In genomic region chr9:72275979-72276500, GRCm38 (mm10) we compare ENCODE assay signal across 8 mouse cellular contexts. TPM values are rescaled to one million over a fixed set of nuclear protein-coding genes. Genes with fewer than 3 reads are reported as not detected.
DNase-seq lines count a peak whose midpoint lies in the region; ATAC-seq and TF ChIP-seq lines count a peak whose summit lies in the region.

No protein-coding gene starts in this region.

- no peak for TF ChIP-seq POLR2A in myocyte (IDR thresholded peaks at IDR 0.05; ENCODE audit: insufficient read length, low read depth)

- H3K27ac ChIP-seq in embryonic facial prominence, embryonic 15.5 days (replicated peaks), result peak overlapping the region; percentile 95
- no peak overlapping the region for H3K27ac ChIP-seq in intestine, postnatal 0 days (ENCODE audit: low read depth, low read length)

- H3K9me3 ChIP-seq in embryonic facial prominence, embryonic 15.5 days (replicated peaks), result 0 out of 2 replicates have a peak, but pooled peaks cover 5% of the 10 kb centered on the region
- H3K9me3 ChIP-seq in intestine, postnatal 0 days (ENCODE audit: control insufficient read depth), result no peaks in the 10 kb centered on the region

- no peak for ATAC-seq in embryonic facial prominence, embryonic 15.5 days (ENCODE audit: insufficient number of reproducible peaks, low FRiP score, low TSS enrichment, low read depth)
- ATAC-seq in intestine, postnatal 0 days, result no peak
- ATAC-seq in inflammation-experienced regulatory T-cells, adult 6 months, result no peak

- no peaks in the 10 kb centered on the region for H3K27me3 ChIP-seq in embryonic facial prominence, embryonic 15.5 days
- H3K27me3 ChIP-seq in intestine, postnatal 0 days (replicated peaks; ENCODE audit: control insufficient read depth, insufficient read depth, low read length), result no peaks in the 10 kb centered on the region
- no peaks in the 10 kb centered on the region for H3K27me3 ChIP-seq in myocyte (ENCODE audit: control insufficient read depth, insufficient read depth, insufficient read length)

- peaks cover 11% of the 10 kb centered on the region for H3K4me1 ChIP-seq in embryonic facial prominence, embryonic 15.5 days
- H3K4me1 ChIP-seq in intestine, postnatal 0 days (replicated peaks; ENCODE audit: control insufficient read depth, insufficient read depth, low read length), result no peaks in the 10 kb centered on the region; the same call in 1 of the 2 replicates

- DNase-seq in kidney, adult 9 months, result peak; percentile 27
- DNase-seq in kidney, postnatal 25 days, result no peak
- peak; percentile 19 for DNase-seq in Muller cell, postnatal 12 days (ENCODE audit: inconsistent ontology term)
- DNase-seq in gastrocnemius, postnatal 25 days, result no peak

- no peak for TF ChIP-seq CTCF in intestine, postnatal 0 days (IDR thresholded peaks at IDR 0.05; ENCODE audit: low read depth)

- H3K4me2 ChIP-seq in embryonic facial prominence, embryonic 15.5 days (replicated peaks), result peak overlapping the region; percentile 73
- H3K4me2 ChIP-seq in intestine, postnatal 0 days (replicated peaks; ENCODE audit: low read depth), result peak overlapping the region; percentile 77
- H3K4me2 ChIP-seq in myocyte (ENCODE audit: low read depth), result peak overlapping the region; percentile 91

- H3K4me3 ChIP-seq in embryonic facial prominence, embryonic 15.5 days (replicated peaks), result peak overlapping the region; percentile 57
- H3K4me3 ChIP-seq in intestine, postnatal 0 days (ENCODE audit: low read depth, low read length), result peak overlapping the region; percentile 69
- peak overlapping the region; percentile 76 for H3K4me3 ChIP-seq in myocyte

- peak overlapping the region; percentile 97 for H3ac ChIP-seq in myocyte (ENCODE audit: control insufficient read depth, insufficient read length)

- H3K36me3 ChIP-seq in embryonic facial prominence, embryonic 15.5 days, result no peaks in the 10 kb centered on the region
- no peaks in the 10 kb centered on the region for H3K36me3 ChIP-seq in intestine, postnatal 0 days (ENCODE audit: control insufficient read depth, insufficient read depth)
- no peaks in the 10 kb centered on the region for H3K36me3 ChIP-seq in myocyte (ENCODE audit: control insufficient read depth, insufficient read depth)

- H3K79me2 ChIP-seq in myocyte (ENCODE audit: control insufficient read depth, insufficient read depth), result peaks cover 59% of the 10 kb centered on the region

- peak overlapping the region; percentile 84 for H3K9ac ChIP-seq in embryonic facial prominence, embryonic 15.5 days
- H3K9ac ChIP-seq in intestine, postnatal 0 days (ENCODE audit: low read depth, low read length), result 0 out of 2 replicates have a peak overlapping the region, but pooled peaks have one; percentile 97

- WGBS in embryonic facial prominence, embryonic 15.5 days, result 40% methylated on average over 8 of the region's 8 CpGs
- 18% methylated on average over 8 of the region's 8 CpGs for WGBS in intestine, postnatal 0 days

TF ChIP-seq in myocyte, 11 proteins besides CTCF, POLR2A, EP300 and RAD21:
- TF ChIP-seq MAX (IDR thresholded peaks at IDR 0.05; ENCODE audit: low read depth) (no peak), USF1 (IDR thresholded peaks at IDR 0.05; ENCODE audit: low read depth) (no peak), CEBPB (IDR thresholded peaks at IDR 0.05; ENCODE audit: insufficient read depth, poor library complexity, severe bottlenecking) (no peak), E2F4 (IDR thresholded peaks at IDR 0.05; ENCODE audit: insufficient read depth) (no peak), POLR2AphosphoS2 (IDR thresholded peaks at IDR 0.05; ENCODE audit: insufficient read length, low read depth) (no peak)
TF ChIP-seq in myocyte: peak in this region for 0.

RNA-seq across cellular contexts. Expression of gene Zfp280d, which starts 1.4 kb away (rescaled TPM):
- polyA plus RNA-seq in embryonic facial prominence, embryonic 15.5 days (2015; fragmentation: Nextera tagmentation; extraction: Ambion mirVana), result 34.8 and 36.5 TPM in 2 replicates
- 11.5 and 14.3 TPM in 2 replicates for polyA plus RNA-seq in intestine, postnatal 0 days (2015; fragmentation: Nextera tagmentation; extraction: Ambion mirVana)
- polyA plus RNA-seq in myocyte (2012; fragmentation: generic; extraction: Trizol), result 4.2 TPM
- total RNA-seq in gastrocnemius, postnatal 25 days (2021), result 10 to 100 TPM; 14.3 to 16.6 TPM
- 10 to 100 TPM; 41.7 to 68.9 (median 54.7) TPM for polyA plus RNA-seq in inflammation-experienced regulatory T-cells, adult 6 months (2017; shearing (Covaris generic))

Comparison
In these comparisons a context has a peak if more than half of its experiments do, and no peak if none do; other contexts are left out.
1. DNase-seq: peak in kidney, adult 9 months (single experiment) and Muller cell, postnatal 12 days (single experiment); none in kidney, postnatal 25 days (0 of 2) and gastrocnemius, postnatal 25 days (single experiment).
2. Peak in every context shown above with its lines, with median percentiles within 50 percentile points of each other: H3K4me2 ChIP-seq and H3K4me3 ChIP-seq.